Mouse (Mus musculus): ENCODE measurements around the gene Dars2.

Gene Dars2

GRCm38 (mm10) chr1:161070352-161071271 lies at the start of gene Dars2, which contains the start of gene Cenpl:
Gene Dars2 (minus strand): TSS chr1:161070658.
Gene Cenpl (plus strand): TSS chr1:161070713.
- peak; percentile 93 to 95 for DNase-seq (ENCODE audit: low spot score in 2 of 2)

- DNase-seq (ENCODE audit: low spot score in 2 of 2), result no peak
These were observed 44.1 kb upstream of the Dars2 start for GRCm38 (mm10) chr1:161114591-161114990.

GRCm38 (mm10) chr1:161109216-161109615 lies 38.8 kb upstream of the Dars2 start:
- no peak for DNase-seq (ENCODE audit: low spot score in 2 of 2)

GRCm38 (mm10) chr1:161103842-161104241 lies 33.4 kb upstream of the Dars2 start:
- DNase-seq (ENCODE audit: low spot score in 2 of 2), result no peak

GRCm38 (mm10) chr1:161099721-161100405 lies 29.4 kb upstream of the Dars2 start:
- DNase-seq (ENCODE audit: low spot score in 2 of 2), result no peak

GRCm38 (mm10) chr1:161077243-161077642 lies 6.8 kb upstream of the Dars2 start:
- DNase-seq (ENCODE audit: low spot score in 2 of 2), result no peak

- DNase-seq (ENCODE audit: low spot score in 2 of 2), result no peak
These were observed 5.8 kb upstream of the Dars2 start for GRCm38 (mm10) chr1:161076238-161076637.

- no peak for DNase-seq (ENCODE audit: low spot score in 2 of 2)
These were observed 788 bp upstream of the Dars2 start for GRCm38 (mm10) chr1:161071272-161071620.

GRCm38 (mm10) chr1:161063351-161063750 lies 7.1 kb downstream of the Dars2 start:
- DNase-seq (ENCODE audit: low spot score in 2 of 2), result no peak

- no peak for DNase-seq (ENCODE audit: low spot score in 2 of 2)
These were observed 13.3 kb downstream of the Dars2 start for GRCm38 (mm10) chr1:161057164-161057563.

- no peak for DNase-seq (ENCODE audit: low spot score in 2 of 2)
These were observed 23.5 kb downstream of the Dars2 start for GRCm38 (mm10) chr1:161046972-161047371.

- DNase-seq (ENCODE audit: low spot score in 2 of 2), result no peak
These were observed 29.0 kb downstream of the Dars2 start for GRCm38 (mm10) chr1:161041261-161042020.

GRCm38 (mm10) chr1:161040855-161041254 lies 29.6 kb downstream of the Dars2 start:
- DNase-seq (ENCODE audit: low spot score in 2 of 2), result no peak

- DNase-seq (ENCODE audit: low spot score in 2 of 2), result no peak
These were observed 30.1 kb downstream of the Dars2 start for GRCm38 (mm10) chr1:161040426-161040770.

- no peak for DNase-seq (ENCODE audit: low spot score in 2 of 2)
These were observed 30.6 kb downstream of the Dars2 start for GRCm38 (mm10) chr1:161039741-161040425.

- no peak for DNase-seq (ENCODE audit: low spot score in 2 of 2)
These were observed 31.3 kb downstream of the Dars2 start for GRCm38 (mm10) chr1:161038968-161039721.

GRCm38 (mm10) chr1:161038004-161038403 lies 32.5 kb downstream of the Dars2 start:
- no peak for DNase-seq (ENCODE audit: low spot score in 2 of 2)

GRCm38 (mm10) chr1:161037599-161037998 lies 32.9 kb downstream of the Dars2 start:
- no peak for DNase-seq (ENCODE audit: low spot score in 2 of 2)

GRCm38 (mm10) chr1:161037026-161037425 lies 33.4 kb downstream of the Dars2 start:
- DNase-seq (ENCODE audit: low spot score in 2 of 2), result no peak

GRCm38 (mm10) chr1:161036411-161036841 lies 34.0 kb downstream of the Dars2 start:
- DNase-seq (ENCODE audit: low spot score in 2 of 2), result no peak

Measured in urinary bladder, postnatal 4 days (tissue).